Mouse (Mus musculus) liver, embryonic 12.5 days (tissue): ENCODE measurements around the gene Nup205. TPM values are rescaled to one million over a fixed set of nuclear protein-coding genes. Genes with fewer than 3 reads are reported as not detected.
A peak's percentile ranks its signal among the peaks of the same experiment; 100 is the strongest.

Experiments
- ATAC-seq: fragments of 200-750 bp; cut with Nextera tagmentation; 2 replicates; pipeline ENCODE4 v1.8.0; 2017; ENCODE audit warnings: moderate number of reproducible peaks, mild to moderate bottlenecking, moderate library complexity
- H3K27ac ChIP-seq: fragments of 300-500 bp; sonication (generic); 2 replicates; pipeline ENCODE4 v1.5.1; 2016; ENCODE audit warnings: mild to moderate bottlenecking
- H3K27me3 ChIP-seq: fragments of 300-500 bp; sonication (generic); replicated peaks from 2 replicates; pipeline ENCODE4 v1.6.1; 2016; ENCODE audit warnings: mild to moderate bottlenecking, moderate library complexity
- H3K36me3 ChIP-seq: fragments of 300-500 bp; sonication (generic); 2 replicates; pipeline ENCODE4 v1.6.1; 2016; ENCODE audit warnings: mild to moderate bottlenecking, moderate library complexity
- H3K4me1 ChIP-seq: fragments of 300-500 bp; sonication (generic); 2 replicates; pipeline ENCODE4 v1.6.1; 2016
- H3K4me2 ChIP-seq: fragments of 300-500 bp; sonication (generic); 2 replicates; pipeline ENCODE4 v1.6.1; 2016; ENCODE audit warnings: mild to moderate bottlenecking, moderate library complexity
- H3K4me3 ChIP-seq: fragments of 300-500 bp; sonication (generic); 2 replicates; pipeline ENCODE4 v1.5.1; 2016; ENCODE audit warnings: mild to moderate bottlenecking, moderate library complexity
- H3K9ac ChIP-seq: fragments of 300-500 bp; sonication (generic); 2 replicates; pipeline ENCODE4 v1.6.1; 2016; ENCODE audit warnings: mild to moderate bottlenecking, moderate library complexity
- H3K9me3 ChIP-seq: fragments of 300-500 bp; sonication (generic); replicated peaks from 2 replicates; pipeline ENCODE4 v1.6.1; 2016; ENCODE audit warnings: mild to moderate bottlenecking, moderate library complexity
- WGBS: fragments of 180-500 bp; shearing (Covaris S2); methylation state at CpG from one replicate; pipeline ENCODE4 v1.1.7; 2016; ENCODE audit not compliant: insufficient replicate concordance; 5-methylcytosine and 5-hydroxymethylcytosine counted together
- polyA plus RNA-seq: library from polyadenylated mRNA; unstranded; fragments of >200 nt; fragmentation: Nextera tagmentation; extraction: Ambion mirVana; gene quantifications from 2 replicates; pipeline ENCODE4 v1.2.1, GENCODE M21; 2016

Gene Nup205
- polyA plus RNA-seq, 1 experiment from 2014 or later = 40.4 TPM

GRCm38 (mm10) chr6:35252477-35253346 lies 75.5 kb downstream of the Nup205 start:
- peak overlapping the region; percentile 96 for H3K9ac ChIP-seq
- peaks cover 51% of the 10 kb centered on the region for H3K4me1 ChIP-seq
- peak; percentile 72 for ATAC-seq

GRCm38 (mm10) chr6:35253474-35253873 lies 76.3 kb downstream of the Nup205 start:
- H3K4me1 ChIP-seq = peaks cover 58% of the 10 kb centered on the region
- 0 out of 2 replicates have a peak, but pooled peaks cover 7% of the 10 kb centered on the region for H3K36me3 ChIP-seq
- H3K27me3 ChIP-seq = no peaks in the 10 kb centered on the region
- H3K4me3 ChIP-seq = peak overlapping the region; percentile 86
- H3K27ac ChIP-seq = peak overlapping the region; percentile 98
- no peaks in the 10 kb centered on the region for H3K9me3 ChIP-seq
- H3K9ac ChIP-seq = peak overlapping the region; percentile 96
- H3K4me2 ChIP-seq = peak overlapping the region; percentile 79
- ATAC-seq = no peak
- 30% methylated on average over 5 of the region's 5 CpGs for whole genome bisulfite sequencing

More at GRCm38 (mm10) chr6:35252477-35253346, 75.5 kb downstream of the Nup205 start:
- Histone ChIP-seq H3K9me3 (no peaks in the 10 kb centered on the region), H3K4me3 (peak overlapping the region; percentile 86), H3K36me3 (0 out of 2 replicates have a peak, but pooled peaks cover 8% of the 10 kb centered on the region), H3K27ac (peak overlapping the region; percentile 98), H3K27me3 (no peaks in the 10 kb centered on the region), H3K4me2 (peak overlapping the region; percentile 79)
- 1% methylated on average over 60 of the region's 60 CpGs for WGBS

GRCm38 (mm10) chr6:35254136-35254904 lies 77.1 kb downstream of the Nup205 start:
- Histone ChIP-seq H3K4me3 (peak overlapping the region; percentile 86), H3K27me3 (no peaks in the 10 kb centered on the region), H3K36me3 (0 out of 2 replicates have a peak, but pooled peaks cover 7% of the 10 kb centered on the region), H3K27ac (peak overlapping the region; percentile 98), H3K4me1 (peaks cover 66% of the 10 kb centered on the region), H3K9ac (peak overlapping the region; percentile 96), H3K9me3 (no peaks in the 10 kb centered on the region), H3K4me2 (peak overlapping the region; percentile 79)
- 14% methylated on average over 9 of the region's 9 CpGs for WGBS
- peak; percentile 89 for ATAC-seq

GRCm38 (mm10) chr6:35255017-35255416 lies 77.8 kb downstream of the Nup205 start:
- 45% methylated on average over 12 of the region's 12 CpGs for WGBS
- ATAC-seq = peak; percentile 41; the same call in 1 of the 2 replicates
- Histone ChIP-seq H3K9ac (peak overlapping the region; percentile 96), H3K27me3 (no peaks in the 10 kb centered on the region), H3K4me3 (peak overlapping the region; percentile 86), H3K9me3 (no peaks in the 10 kb centered on the region), H3K4me2 (peak overlapping the region; percentile 79), H3K4me1 (peaks cover 73% of the 10 kb centered on the region), H3K27ac (peak overlapping the region; percentile 98), H3K36me3 (peaks cover 10% of the 10 kb centered on the region)

- peak overlapping the region; percentile 98 for H3K27ac ChIP-seq
- 13% methylated on average over 7 of the region's 7 CpGs for WGBS
These were observed 79.5 kb downstream of the Nup205 start for GRCm38 (mm10) chr6:35256691-35257090.

GRCm38 (mm10) chr6:35257626-35258190 lies 80.5 kb downstream of the Nup205 start:
- H3K27me3 ChIP-seq = no peaks in the 10 kb centered on the region
- H3K9ac ChIP-seq = peak overlapping the region; percentile 67
- H3K4me2 ChIP-seq = peak overlapping the region; percentile 79
- H3K4me1 ChIP-seq = peaks cover 81% of the 10 kb centered on the region
- no peaks in the 10 kb centered on the region for H3K9me3 ChIP-seq
- ATAC-seq = no peak
- H3K4me3 ChIP-seq = peak overlapping the region; percentile 86
- peak overlapping the region; percentile 98 for H3K27ac ChIP-seq
- H3K36me3 ChIP-seq = peaks cover 37% of the 10 kb centered on the region
- WGBS = 60% methylated on average over 13 of the region's 13 CpGs

More at GRCm38 (mm10) chr6:35256691-35257090, 79.5 kb downstream of the Nup205 start:
- H3K4me1 ChIP-seq = peaks cover 87% of the 10 kb centered on the region
- H3K4me2 ChIP-seq = peak overlapping the region; percentile 79
- peaks cover 27% of the 10 kb centered on the region for H3K36me3 ChIP-seq
- H3K4me3 ChIP-seq = peak overlapping the region; percentile 86
- peak; percentile 55 for ATAC-seq
- no peaks in the 10 kb centered on the region for H3K27me3 ChIP-seq
- peak overlapping the region; percentile 96 for H3K9ac ChIP-seq
- no peaks in the 10 kb centered on the region for H3K9me3 ChIP-seq

GRCm38 (mm10) chr6:35258922-35259321 lies 81.7 kb downstream of the Nup205 start:
- peaks cover 49% of the 10 kb centered on the region for H3K36me3 ChIP-seq
- H3K27ac ChIP-seq = no peak overlapping the region
- H3K27me3 ChIP-seq = no peaks in the 10 kb centered on the region
- H3K4me1 ChIP-seq = peaks cover 74% of the 10 kb centered on the region
- ATAC-seq = no peak
- no peaks in the 10 kb centered on the region for H3K9me3 ChIP-seq
- no peak overlapping the region for H3K4me3 ChIP-seq
- 0 out of 2 replicates have a peak overlapping the region, but pooled peaks have one; percentile 32 for H3K9ac ChIP-seq
- peak overlapping the region; percentile 79 for H3K4me2 ChIP-seq
- 89% methylated on average over 2 of the region's 2 CpGs for WGBS

GRCm38 (mm10) chr6:35259526-35259925 lies 82.3 kb downstream of the Nup205 start:
- no peak for ATAC-seq
- Histone ChIP-seq H3K4me1 (peaks cover 68% of the 10 kb centered on the region), H3K27me3 (no peaks in the 10 kb centered on the region), H3K9ac (0 out of 2 replicates have a peak overlapping the region, but pooled peaks have one; percentile 14), H3K9me3 (no peaks in the 10 kb centered on the region), H3K4me3 (no peak overlapping the region), H3K36me3 (peaks cover 55% of the 10 kb centered on the region), H3K4me2 (peak overlapping the region; percentile 79), H3K27ac (peak overlapping the region; percentile 62; the same call in 1 of the 2 replicates)
- 48% methylated on average over 5 of the region's 5 CpGs for WGBS

- Histone ChIP-seq H3K9me3 (no peaks in the 10 kb centered on the region), H3K4me3 (no peak overlapping the region), H3K4me2 (no peak overlapping the region), H3K4me1 (peaks cover 58% of the 10 kb centered on the region), H3K27ac (peak overlapping the region; percentile 62; the same call in 1 of the 2 replicates), H3K27me3 (no peaks in the 10 kb centered on the region), H3K36me3 (peaks cover 57% of the 10 kb centered on the region), H3K9ac (no peak overlapping the region)
- 72% methylated on average over 7 of the region's 7 CpGs for WGBS
- ATAC-seq = no peak
These were observed 83.3 kb downstream of the Nup205 start for GRCm38 (mm10) chr6:35260531-35260930.

- H3K27ac ChIP-seq = no peak overlapping the region
- H3K9me3 ChIP-seq = no peaks in the 10 kb centered on the region
- H3K4me2 ChIP-seq = no peak overlapping the region
- H3K9ac ChIP-seq = no peak overlapping the region
- H3K4me1 ChIP-seq = peaks cover 24% of the 10 kb centered on the region
- no peak overlapping the region for H3K4me3 ChIP-seq
- no peaks in the 10 kb centered on the region; the same call in 1 of the 2 replicates for H3K27me3 ChIP-seq
- WGBS = 78% methylated on average over 15 of the region's 15 CpGs
- no peak for ATAC-seq
- peaks cover 47% of the 10 kb centered on the region for H3K36me3 ChIP-seq
These were observed 88.5 kb downstream of the Nup205 start for GRCm38 (mm10) chr6:35265580-35266278.

- Histone ChIP-seq H3K27ac (no peak overlapping the region), H3K36me3 (peaks cover 17% of the 10 kb centered on the region), H3K9ac (no peak overlapping the region), H3K27me3 (no peaks in the 10 kb centered on the region; the same call in 1 of the 2 replicates), H3K4me2 (no peak overlapping the region), H3K4me3 (no peak overlapping the region), H3K9me3 (no peaks in the 10 kb centered on the region), H3K4me1 (peaks cover 18% of the 10 kb centered on the region)
- no peak for ATAC-seq
- 90% methylated on average over 13 of the region's 13 CpGs for WGBS
These were observed 91.5 kb downstream of the Nup205 start for GRCm38 (mm10) chr6:35268711-35269110.
